ENCODE assay signal across 8 mouse cellular contexts in the genomic region with DNA sequence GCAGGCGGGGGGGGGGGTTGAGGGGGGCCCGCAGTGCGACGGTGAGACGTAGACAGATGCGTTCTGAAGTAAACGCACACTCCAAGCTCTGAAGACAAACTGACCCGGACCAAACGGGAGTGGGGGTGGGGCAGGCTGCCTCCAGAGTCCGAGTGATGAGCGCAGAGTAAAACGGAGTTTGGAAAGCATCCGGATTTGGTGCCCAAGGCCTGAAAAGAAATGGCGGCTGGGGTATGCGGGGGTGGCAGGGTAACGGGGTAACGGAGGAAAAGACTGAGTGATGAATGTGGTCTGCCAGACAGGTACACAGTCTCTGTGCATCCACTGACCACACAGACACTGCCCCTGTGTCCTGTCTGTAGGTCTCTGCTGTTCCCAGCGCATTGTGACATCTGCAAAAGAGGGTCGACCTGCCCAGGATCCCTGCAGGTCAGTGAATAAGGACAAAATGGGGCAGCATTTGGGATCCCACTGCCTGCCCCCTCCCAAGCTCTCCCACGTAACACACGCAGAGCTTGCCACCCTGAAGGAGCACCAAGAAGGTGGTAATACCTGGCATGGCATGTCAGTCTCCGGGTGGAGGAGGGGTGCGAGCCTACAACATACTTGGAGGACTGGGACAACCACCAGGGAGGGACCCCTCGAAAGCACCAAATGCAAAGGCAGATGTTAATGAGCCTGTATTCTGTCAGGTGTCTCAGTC. TPM values are rescaled to one million over a fixed set of nuclear protein-coding genes. Genes with fewer than 3 reads are reported as not detected.
DNase-seq lines count a peak whose midpoint lies in the region; ATAC-seq and TF ChIP-seq lines count a peak whose summit lies in the region.
"Not testable (repeated sequence)": the region's sequence is repeated elsewhere in the genome, so short reads cannot be mapped to it uniquely, and the experiment has no call there.

No protein-coding gene starts in this region.

- 21% methylated on average over 24 of the region's 24 CpGs for WGBS in embryonic facial prominence, embryonic 10.5 days
- WGBS in hindbrain, postnatal 0 days: 27% methylated on average over 20 of the region's 24 CpGs
- WGBS in lung, embryonic 15.5 days: 21% methylated on average over 20 of the region's 24 CpGs
- 27% methylated on average over 22 of the region's 24 CpGs for WGBS in neural tube, embryonic 14.5 days

- H3K4me3 ChIP-seq in embryonic facial prominence, embryonic 10.5 days: peak overlapping the region; percentile 61
- peak overlapping the region; percentile 49 for H3K4me3 ChIP-seq in hindbrain, postnatal 0 days (ENCODE audit: low read length)
- peak overlapping the region; percentile 44 for H3K4me3 ChIP-seq in lung, embryonic 15.5 days
- H3K4me3 ChIP-seq in neural tube, embryonic 14.5 days (ENCODE audit: low read depth, low read length): peak overlapping the region; percentile 44

- not testable (repeated sequence) for TF ChIP-seq CTCF in hindbrain, postnatal 0 days (IDR thresholded peaks at IDR 0.05; ENCODE audit: low read depth)

- H3K4me1 ChIP-seq in embryonic facial prominence, embryonic 10.5 days; hindbrain, postnatal 0 days (ENCODE audit: insufficient read depth, low read length); lung, embryonic 15.5 days; neural tube, embryonic 14.5 days (ENCODE audit: control insufficient read depth, insufficient read depth, low read length): not testable (repeated sequence)

- H3K27ac ChIP-seq in embryonic facial prominence, embryonic 10.5 days (replicated peaks): 0 out of 2 replicates have a peak overlapping the region, but pooled peaks have one; percentile 35
- H3K27ac ChIP-seq in hindbrain, postnatal 0 days: peak overlapping the region; percentile 75
- H3K27ac ChIP-seq in lung, embryonic 15.5 days; neural tube, embryonic 14.5 days (ENCODE audit: low read depth, low read length): not testable (repeated sequence)

- H3K36me3 ChIP-seq in embryonic facial prominence, embryonic 10.5 days (replicated peaks); hindbrain, postnatal 0 days (ENCODE audit: insufficient read depth, low read length); lung, embryonic 15.5 days; neural tube, embryonic 14.5 days (ENCODE audit: control insufficient read depth, insufficient read depth, low read length): not testable (repeated sequence)

- H3K4me2 ChIP-seq in hindbrain, postnatal 0 days (ENCODE audit: low read depth, low read length): peak overlapping the region; percentile 58
- H3K4me2 ChIP-seq in lung, embryonic 15.5 days: peak overlapping the region; percentile 66
- H3K4me2 ChIP-seq in neural tube, embryonic 14.5 days (ENCODE audit: low read depth, low read length): peak overlapping the region; percentile 51

- DNase-seq in embryonic facial prominence, embryonic 10.5 days (ENCODE audit: low spot score): peak; percentile 9
- peak; percentile 4 to 10 for DNase-seq in frontal cortex, postnatal 25 days (ENCODE audit: low spot score in 2 of 2)
- DNase-seq in hindbrain, postnatal 0 days (ENCODE audit: low spot score): peak; percentile 25
- peak; percentile 3 to 13 for DNase-seq in left cerebral cortex, adult 18-20 months (ENCODE audit: low spot score in 2 of 2)
- DNase-seq in testis, postnatal 10 days (ENCODE audit: low spot score): peak; percentile 48

- peak overlapping the region; percentile 67 for H3K9ac ChIP-seq in hindbrain, postnatal 0 days (replicated peaks; ENCODE audit: low read length)
- not testable (repeated sequence) for H3K9ac ChIP-seq in lung, embryonic 15.5 days
- peak overlapping the region; percentile 63 for H3K9ac ChIP-seq in neural tube, embryonic 14.5 days (replicated peaks; ENCODE audit: low read depth, low read length)

- H3K27me3 ChIP-seq in embryonic facial prominence, embryonic 10.5 days (replicated peaks; ENCODE audit: low read depth, poor library complexity, severe bottlenecking): peaks cover 54% of the 10 kb centered on the region
- H3K27me3 ChIP-seq in hindbrain, postnatal 0 days (ENCODE audit: insufficient read depth, low read length); lung, embryonic 15.5 days; neural tube, embryonic 14.5 days (ENCODE audit: control insufficient read depth, insufficient read depth, low read length): not testable (repeated sequence)

- not testable (repeated sequence) for H3K9me3 ChIP-seq in embryonic facial prominence, embryonic 10.5 days; hindbrain, postnatal 0 days (ENCODE audit: low read length); lung, embryonic 15.5 days; neural tube, embryonic 14.5 days (ENCODE audit: control insufficient read depth, low read length)

- ATAC-seq in cerebellum, adult (ENCODE audit: insufficient number of reproducible peaks, low FRiP score, low TSS enrichment): peak; percentile 54
- peak; percentile 77 for ATAC-seq in hindbrain, postnatal 0 days
- ATAC-seq in lung, embryonic 15.5 days (ENCODE audit: borderline replicate concordance, extremely low read depth, low FRiP score, low TSS enrichment): peak; percentile 35; the same call in 1 of the 2 replicates
- peak; percentile 77 for ATAC-seq in neural tube, embryonic 14.5 days (ENCODE audit: low read depth)

RNA-seq across cellular contexts. Expression of gene Tceal1, which starts 40.9 kb away (rescaled TPM):
- 7.1 and 7.2 TPM in 2 replicates for polyA plus RNA-seq in embryonic facial prominence, embryonic 10.5 days (2016; fragmentation: Nextera tagmentation; extraction: Ambion mirVana)
- total RNA-seq in hindbrain, postnatal 0 days (2014; rRNA removed): 10.6 and 12.3 TPM in 2 replicates
- polyA plus RNA-seq in hindbrain, postnatal 0 days (2015; fragmentation: Nextera tagmentation; extraction: Ambion mirVana): 22.5 and 26.8 TPM in 2 replicates
- 10 to 100 TPM; 15.1 to 16.0 TPM for total RNA-seq in left cerebral cortex, adult 18-20 months (2021)
- polyA plus RNA-seq in lung, embryonic 15.5 days (2015; fragmentation: Nextera tagmentation; extraction: Ambion mirVana): 11.5 and 12.1 TPM in 2 replicates
- polyA plus RNA-seq in neural tube, embryonic 14.5 days (2014; fragmentation: Nextera tagmentation; extraction: Ambion mirVana): 22.6 and 27.9 TPM in 2 replicates
